Mouse (Mus musculus) Patski (cell line): ENCODE measurements around the gene H6pd. TPM values are rescaled to one million over a fixed set of nuclear protein-coding genes. Genes with fewer than 3 reads are reported as not detected.

Experiments
- ATAC-seq: fragments of 100-300 bp; one replicate; pipeline ENCODE4 v1.8.0; 2021
- CTCF ChIA-PET: fragments of 350-600 bp; sonication (Branson Sonifier 250); formaldehyde crosslinking; loops from one replicate; lab custom pipeline; 2022; ENCODE audit warnings: inconsistent platforms; lab: Charles Lee
- POLR2A ChIA-PET: fragments of 350-600 bp; sonication (Branson Sonifier 250); formaldehyde crosslinking; loops from one replicate; lab custom pipeline; 2022; ENCODE audit warnings: antibody characterized with exemption, inconsistent platforms; lab: Charles Lee
- DNase-seq: peaks from one replicate; pipeline ENCODE4 v3.0.0-alpha.2; 2011; ENCODE audit warnings: low read depth, low spot score
- H3K27me3 ChIP-seq: fragments of 371-371 bp; one replicate; pipeline ENCODE4 v1.5.1; 2021
- CTCF ChIP-seq: fragments of 100-300 bp; IDR thresholded peaks from one replicate; pipeline ENCODE4 v1.5.1; 2021
- in situ Hi-C: fragments of 300-500 bp; cut with MboI; formaldehyde crosslinking; loops from 3 replicates; pipeline ENCODE4 v1.11.1; 2018; ENCODE audit warnings: low pct_unique_long_range_greater_than_20kb, mixed read lengths
- polyA plus RNA-seq: library from polyadenylated mRNA; unstranded; gene quantifications from one replicate; pipeline ENCODE4 v1.2.3, GENCODE M21; 2021

H6pd gene
- polyA plus RNA-seq, 1 experiment from 2014 or later, result 39.5 TPM

GRCm38 (mm10) chr4:150029885-150030284 is 21.1 kb upstream of the H6pd start:
- DNase-seq, result no peak
- no peak for TF ChIP-seq CTCF
- CTCF ChIA-PET, result interaction anchor here (0.9 to 1.9 kb wide), 2 partner anchors 14 to 69 kb away, joined by 3 to 8 read pairs; no protein-coding TSS in a partner anchor
- in situ Hi-C loops, result loop anchor here (10.0 kb wide), 1 partner anchor 65 kb away; no protein-coding TSS in a partner anchor
- no peak for ATAC-seq
- POLR2A ChIA-PET, result interaction anchor here (0.9 kb wide), 1 partner anchor 21 kb away, joined by 4 read pairs; the partner anchor contains the start of gene H6pd
- H3K27me3 ChIP-seq, result no peaks in the 10 kb centered on the region

GRCm38 (mm10) chr4:150023518-150023917 is 14.7 kb upstream of the H6pd start:
- ChIA-PET CTCF (no interaction called here), POLR2A (no interaction called here)
- in situ Hi-C loops, result no loop called here
- DNase-seq, result no peak
- TF ChIP-seq CTCF, result no peak
- no peaks in the 10 kb centered on the region for H3K27me3 ChIP-seq
- no peak for ATAC-seq

GRCm38 (mm10) chr4:150019741-150020380 is 11.0 kb upstream of the H6pd start:
- no peak for DNase-seq
- H3K27me3 ChIP-seq, result no peaks in the 10 kb centered on the region
- ChIA-PET CTCF (no interaction called here), POLR2A (no interaction called here)
- TF ChIP-seq CTCF, result no peak
- ATAC-seq, result no peak
- in situ Hi-C loops, result no loop called here

GRCm38 (mm10) chr4:150015436-150015835 is 6.6 kb upstream of the H6pd start:
- in situ Hi-C loops, result no loop called here
- H3K27me3 ChIP-seq, result no peaks in the 10 kb centered on the region
- DNase-seq (no peak), ATAC-seq (no peak)
- CTCF ChIA-PET, result interaction anchor here (1.9 kb wide), 1 partner anchor 15 kb away, joined by 8 read pairs; no protein-coding TSS in a partner anchor
- no peak for TF ChIP-seq CTCF
- POLR2A ChIA-PET, result no interaction called here

- CTCF ChIA-PET, result interaction anchor here (1.1 to 1.3 kb wide), 2 partner anchors 84 to 209 kb away, joined by 3 read pairs; no protein-coding TSS in a partner anchor
- TF ChIP-seq CTCF, result no peak
- POLR2A ChIA-PET, result no interaction called here
- DNase-seq (no peak), ATAC-seq (no peak)
- in situ Hi-C loops, result no loop called here
- H3K27me3 ChIP-seq, result no peaks in the 10 kb centered on the region
These were observed 5.7 kb upstream of the H6pd start for GRCm38 (mm10) chr4:150014378-150015091.

- DNase-seq (no peak), ATAC-seq (no peak)
- TF ChIP-seq CTCF, result no peak
- in situ Hi-C loops, result no loop called here
- POLR2A ChIA-PET, result no interaction called here
- H3K27me3 ChIP-seq, result no peaks in the 10 kb centered on the region
- CTCF ChIA-PET, result interaction anchor here (1.1 to 1.3 kb wide), 2 partner anchors 85 to 209 kb away, joined by 3 read pairs; no protein-coding TSS in a partner anchor
These were observed 5.0 kb upstream of the H6pd start for GRCm38 (mm10) chr4:150013805-150014204.

- in situ Hi-C loops, result no loop called here
- TF ChIP-seq CTCF, result no peak
- no peaks in the 10 kb centered on the region for H3K27me3 ChIP-seq
- ATAC-seq, result no peak
- DNase-seq, result no peak
- CTCF ChIA-PET, result interaction anchor here (1.1 to 1.3 kb wide), 2 partner anchors 86 to 208 kb away, joined by 3 read pairs; no protein-coding TSS in a partner anchor
- POLR2A ChIA-PET, result interaction anchor here (0.6 kb wide), 1 partner anchor 17 kb away, joined by 3 read pairs; no protein-coding TSS in a partner anchor
These were observed 4.4 kb upstream of the H6pd start for GRCm38 (mm10) chr4:150013186-150013690.

- ATAC-seq (no peak), DNase-seq (no peak)
- in situ Hi-C loops, result no loop called here
- POLR2A ChIA-PET, result interaction anchor here (0.6 kb wide), 1 partner anchor 18 kb away, joined by 3 read pairs; no protein-coding TSS in a partner anchor
- no peak for TF ChIP-seq CTCF
- H3K27me3 ChIP-seq, result no peaks in the 10 kb centered on the region
- CTCF ChIA-PET, result no interaction called here
These were observed 3.5 kb upstream of the H6pd start for GRCm38 (mm10) chr4:150012322-150012723.

GRCm38 (mm10) chr4:150011564-150012321 is 2.9 kb upstream of the H6pd start:
- ATAC-seq, result no peak
- DNase-seq, result no peak
- in situ Hi-C loops, result no loop called here
- TF ChIP-seq CTCF, result no peak
- no peaks in the 10 kb centered on the region for H3K27me3 ChIP-seq
- POLR2A ChIA-PET, result no interaction called here
- CTCF ChIA-PET, result no interaction called here

- ATAC-seq (no peak), DNase-seq (no peak)
- ChIA-PET CTCF (interaction anchor here (1.0 kb wide), 1 partner anchor 14 kb away, joined by 3 read pairs; no protein-coding TSS in a partner anchor), POLR2A (interaction anchor here (1.2 to 1.4 kb wide), 2 partner anchors 11 to 163 kb away, joined by 3 read pairs; no protein-coding TSS in a partner anchor)
- no peak for TF ChIP-seq CTCF
- no peaks in the 10 kb centered on the region for H3K27me3 ChIP-seq
- in situ Hi-C loops, result no loop called here
These were observed 1.4 kb upstream of the H6pd start for GRCm38 (mm10) chr4:150010054-150010730.
